Mouse (Mus musculus): Measurements from ENCODE around the gene Lbhd2.

- no peak for TF ChIP-seq POLR2A (IDR thresholded peaks at IDR 0.05; ENCODE audit: insufficient read depth, low read depth, low read length)
- TF ChIP-seq EP300 (IDR thresholded peaks at IDR 0.05; ENCODE audit: insufficient read depth, low read depth, low read length), result no peak
Measured at GRCm38 (mm10) chr12:111419918-111420317, 13.3 kb downstream of the Lbhd2 start.

All from heart, adult 2 months (tissue).